Mouse (Mus musculus): ENCODE results near the gene Kif2c.
"Not testable (repeated sequence)": the region's sequence is repeated elsewhere in the genome, so short reads cannot be mapped to it uniquely, and the experiment has no call there.

The Kif2c gene

GRCm38 (mm10) chr4:117189382-117189855 lies 7.0 kb upstream of the Kif2c start:
- peak; percentile 91 for DNase-seq (ENCODE audit: low read depth, low spot score)

- DNase-seq (ENCODE audit: low read depth, low spot score): no peak
These were observed 6.5 kb upstream of the Kif2c start for GRCm38 (mm10) chr4:117188969-117189368.

GRCm38 (mm10) chr4:117182759-117183096 lies 289 bp upstream of the Kif2c start:
- DNase-seq (ENCODE audit: low read depth, low spot score): not testable (repeated sequence)

GRCm38 (mm10) chr4:117169936-117170335 lies 12.5 kb downstream of the Kif2c start:
- DNase-seq (ENCODE audit: low read depth, low spot score): no peak

GRCm38 (mm10) chr4:117161183-117161582 lies 21.3 kb downstream of the Kif2c start:
- DNase-seq (ENCODE audit: low read depth, low spot score): no peak

GRCm38 (mm10) chr4:117159666-117160065 lies 22.8 kb downstream of the Kif2c start:
- DNase-seq (ENCODE audit: low read depth, low spot score): no peak

- no peak for DNase-seq (ENCODE audit: low read depth, low spot score)
These were observed 26.1 kb downstream of the Kif2c start for GRCm38 (mm10) chr4:117156372-117156771.

- peak; percentile 90 for DNase-seq (ENCODE audit: low read depth, low spot score)
These were observed 26.6 kb downstream of the Kif2c start, which contains the start of gene Rps8 for GRCm38 (mm10) chr4:117155792-117156355. TSS of gene Rps8 (minus strand) at chr4:117156243.

- no peak for DNase-seq (ENCODE audit: low read depth, low spot score)
These were observed 27.2 kb downstream of the Kif2c start for GRCm38 (mm10) chr4:117155020-117155791.

GRCm38 (mm10) chr4:117152714-117153113 lies 29.7 kb downstream of the Kif2c start:
- no peak for DNase-seq (ENCODE audit: low read depth, low spot score)

- no peak for DNase-seq (ENCODE audit: low read depth, low spot score)
These were observed 31.0 kb downstream of the Kif2c start for GRCm38 (mm10) chr4:117151416-117151815.

- no peak for DNase-seq (ENCODE audit: low read depth, low spot score)
These were observed 32.2 kb downstream of the Kif2c start for GRCm38 (mm10) chr4:117150212-117150733.

GRCm38 (mm10) chr4:117149291-117150211 lies 32.9 kb downstream of the Kif2c start:
- DNase-seq (ENCODE audit: low read depth, low spot score): no peak

- no peak for DNase-seq (ENCODE audit: low read depth, low spot score)
These were observed 33.6 kb downstream of the Kif2c start for GRCm38 (mm10) chr4:117148815-117149214.

- DNase-seq (ENCODE audit: low read depth, low spot score): no peak
These were observed 34.3 kb downstream of the Kif2c start for GRCm38 (mm10) chr4:117148047-117148713.

GRCm38 (mm10) chr4:117146176-117146575 lies 36.3 kb downstream of the Kif2c start:
- peak; percentile 88 for DNase-seq (ENCODE audit: low read depth, low spot score)

- DNase-seq (ENCODE audit: low read depth, low spot score): no peak
These were observed 37.2 kb downstream of the Kif2c start for GRCm38 (mm10) chr4:117145248-117145647.

GRCm38 (mm10) chr4:117143023-117143422 lies 39.4 kb downstream of the Kif2c start:
- DNase-seq (ENCODE audit: low read depth, low spot score): no peak

GRCm38 (mm10) chr4:117140613-117141012 lies 41.8 kb downstream of the Kif2c start:
- DNase-seq (ENCODE audit: low read depth, low spot score): peak; percentile 39

GRCm38 (mm10) chr4:117139217-117139612 lies 43.2 kb downstream of the Kif2c start:
- peak; percentile 79 for DNase-seq (ENCODE audit: low read depth, low spot score)
